Mouse (Mus musculus): ENCODE data around the gene Map1b. TPM values are rescaled to one million over a fixed set of nuclear protein-coding genes. Genes with fewer than 3 reads are reported as not detected.

Map1b gene
- polyA plus RNA-seq, 2 experiments = 0.19 to 1.7 TPM

- TF ChIP-seq CTCF (IDR thresholded peaks at IDR 0.05; ENCODE audit: low read depth) (no peak), EP300 (IDR thresholded peaks at IDR 0.05; ENCODE audit: low read depth) (no peak)
- no peak overlapping the region for H3K27ac ChIP-seq
- H3K4me3 ChIP-seq (ENCODE audit: insufficient read depth in 1 of 2, low read depth in 2 of 2, low read length in 2 of 2) = no peak overlapping the region
- H3K27me3 ChIP-seq (ENCODE audit: control insufficient read depth, insufficient read depth, low read length) = no peaks in the 10 kb centered on the region
- 68% methylated on average over 2 of the region's 2 CpGs for WGBS (ENCODE audit: insufficient replicate concordance)
- no peaks in the 10 kb centered on the region for H3K9me3 ChIP-seq (ENCODE audit: control insufficient read depth, low read length)
- H3K36me3 ChIP-seq (replicated peaks; ENCODE audit: control insufficient read depth, insufficient read depth, low read depth) = peaks cover 3% of the 10 kb centered on the region; the same call in 1 of the 2 replicates
- ATAC-seq (ENCODE audit: insufficient read depth) (no peak), DNase-seq (ENCODE audit: low read depth in 3 of 3, low spot score in 3 of 3) (no peak)
- H3K9ac ChIP-seq (replicated peaks) = no peak overlapping the region
- H3K4me2 ChIP-seq (ENCODE audit: low read depth) = no peak overlapping the region
- H3K4me1 ChIP-seq (replicated peaks; ENCODE audit: control insufficient read depth in 2 of 2, insufficient read depth in 2 of 2, low read length in 1 of 2) = no peaks in the 10 kb centered on the region
Measured at GRCm38 (mm10) chr13:99409216-99409615, 107.1 kb downstream of the Map1b start.

GRCm38 (mm10) chr13:99399373-99399772, 117.0 kb downstream of the Map1b start:
- WGBS (ENCODE audit: insufficient replicate concordance) = 60% methylated on average over 4 of the region's 4 CpGs
- no peak for ATAC-seq (ENCODE audit: insufficient read depth)
- Histone ChIP-seq H3K9me3 (ENCODE audit: control insufficient read depth, low read length) (no peaks in the 10 kb centered on the region), H3K4me2 (ENCODE audit: low read depth) (no peak overlapping the region), H3K4me1 (replicated peaks; ENCODE audit: control insufficient read depth in 2 of 2, insufficient read depth in 2 of 2, low read length in 1 of 2) (no peaks in the 10 kb centered on the region), H3K9ac (replicated peaks) (no peak overlapping the region), H3K27me3 (ENCODE audit: control insufficient read depth, insufficient read depth, low read length) (no peaks in the 10 kb centered on the region), H3K36me3 (replicated peaks; ENCODE audit: control insufficient read depth, insufficient read depth, low read depth) (no peaks in the 10 kb centered on the region; the same call in 1 of the 2 replicates), H3K27ac (no peak overlapping the region), H3K4me3 (ENCODE audit: insufficient read depth in 1 of 2, low read depth in 2 of 2, low read length in 2 of 2) (no peak overlapping the region)
- no peak for DNase-seq (ENCODE audit: low read depth in 3 of 3, low spot score in 3 of 3)
- no peak for TF ChIP-seq CTCF (IDR thresholded peaks at IDR 0.05; ENCODE audit: low read depth)
- no peak for TF ChIP-seq EP300 (IDR thresholded peaks at IDR 0.05; ENCODE audit: low read depth)

- ATAC-seq (ENCODE audit: insufficient read depth) = no peak
- Histone ChIP-seq H3K4me1 (replicated peaks; ENCODE audit: control insufficient read depth in 2 of 2, insufficient read depth in 2 of 2, low read length in 1 of 2) (no peaks in the 10 kb centered on the region), H3K36me3 (replicated peaks; ENCODE audit: control insufficient read depth, insufficient read depth, low read depth) (no peaks in the 10 kb centered on the region), H3K4me3 (ENCODE audit: insufficient read depth in 1 of 2, low read depth in 2 of 2, low read length in 2 of 2) (no peak overlapping the region), H3K4me2 (ENCODE audit: low read depth) (no peak overlapping the region), H3K9ac (replicated peaks) (no peak overlapping the region), H3K27ac (no peak overlapping the region), H3K27me3 (ENCODE audit: control insufficient read depth, insufficient read depth, low read length) (no peaks in the 10 kb centered on the region), H3K9me3 (ENCODE audit: control insufficient read depth, low read length) (no peaks in the 10 kb centered on the region)
- DNase-seq (ENCODE audit: low read depth in 3 of 3, low spot score in 3 of 3) = no peak
- TF ChIP-seq CTCF (IDR thresholded peaks at IDR 0.05; ENCODE audit: low read depth) (no peak), EP300 (IDR thresholded peaks at IDR 0.05; ENCODE audit: low read depth) (no peak)
- 82% methylated on average over 12 of the region's 12 CpGs for WGBS (ENCODE audit: insufficient replicate concordance)
Measured at GRCm38 (mm10) chr13:99398149-99398701, 118.1 kb downstream of the Map1b start.

- TF ChIP-seq CTCF (IDR thresholded peaks at IDR 0.05; ENCODE audit: low read depth) (no peak), EP300 (IDR thresholded peaks at IDR 0.05; ENCODE audit: low read depth) (no peak)
- Histone ChIP-seq H3K4me3 (ENCODE audit: insufficient read depth in 1 of 2, low read depth in 2 of 2, low read length in 2 of 2) (no peak overlapping the region), H3K9me3 (ENCODE audit: control insufficient read depth, low read length) (no peaks in the 10 kb centered on the region), H3K36me3 (replicated peaks; ENCODE audit: control insufficient read depth, insufficient read depth, low read depth) (no peaks in the 10 kb centered on the region), H3K9ac (replicated peaks) (no peak overlapping the region), H3K4me1 (replicated peaks; ENCODE audit: control insufficient read depth in 2 of 2, insufficient read depth in 2 of 2, low read length in 1 of 2) (no peaks in the 10 kb centered on the region), H3K27me3 (ENCODE audit: control insufficient read depth, insufficient read depth, low read length) (no peaks in the 10 kb centered on the region), H3K4me2 (ENCODE audit: low read depth) (no peak overlapping the region), H3K27ac (no peak overlapping the region)
- 72% methylated on average over 7 of the region's 7 CpGs for WGBS (ENCODE audit: insufficient replicate concordance)
- ATAC-seq (ENCODE audit: insufficient read depth) (no peak), DNase-seq (ENCODE audit: low read depth in 3 of 3, low spot score in 3 of 3) (no peak)
Measured at GRCm38 (mm10) chr13:99397228-99397627, 119.1 kb downstream of the Map1b start.

GRCm38 (mm10) chr13:99395531-99395930, 120.8 kb downstream of the Map1b start:
- 75% methylated on average over 12 of the region's 12 CpGs for WGBS (ENCODE audit: insufficient replicate concordance)
- no peak overlapping the region for H3K27ac ChIP-seq
- H3K9me3 ChIP-seq (ENCODE audit: control insufficient read depth, low read length) = no peaks in the 10 kb centered on the region
- no peak overlapping the region for H3K4me3 ChIP-seq (ENCODE audit: insufficient read depth in 1 of 2, low read depth in 2 of 2, low read length in 2 of 2)
- H3K9ac ChIP-seq (replicated peaks) = no peak overlapping the region
- no peaks in the 10 kb centered on the region for H3K4me1 ChIP-seq (replicated peaks; ENCODE audit: control insufficient read depth in 2 of 2, insufficient read depth in 2 of 2, low read length in 1 of 2)
- ATAC-seq (ENCODE audit: insufficient read depth) (no peak), DNase-seq (ENCODE audit: low read depth in 3 of 3, low spot score in 3 of 3) (no peak)
- H3K4me2 ChIP-seq (ENCODE audit: low read depth) = no peak overlapping the region
- TF ChIP-seq CTCF (IDR thresholded peaks at IDR 0.05; ENCODE audit: low read depth) = no peak
- TF ChIP-seq EP300 (IDR thresholded peaks at IDR 0.05; ENCODE audit: low read depth) = no peak
- no peaks in the 10 kb centered on the region for H3K27me3 ChIP-seq (ENCODE audit: control insufficient read depth, insufficient read depth, low read length)
- no peaks in the 10 kb centered on the region for H3K36me3 ChIP-seq (replicated peaks; ENCODE audit: control insufficient read depth, insufficient read depth, low read depth)

Data from liver, embryonic 14.5 days (tissue).